Comparison of ENCODE assay signal across 8 mouse cellular contexts in genomic region chr5:139826357-139827055, GRCm38 (mm10). TPM values are rescaled to one million over a fixed set of nuclear protein-coding genes. Genes with fewer than 3 reads are reported as not detected.
DNase-seq lines count a peak whose midpoint lies in the region; ATAC-seq lines count a peak whose summit lies in the region.

TSS of gene Gm26938 (minus strand) at chr5:139826407.
TSS of gene Psmg3 (minus strand) at chr5:139826885.

- no peaks in the 10 kb centered on the region for H3K27me3 ChIP-seq in hindbrain, embryonic 14.5 days (ENCODE audit: control insufficient read depth, insufficient read depth, low read length)

- H3K9me3 ChIP-seq in hindbrain, embryonic 14.5 days (ENCODE audit: control insufficient read depth, low read length), result no peaks in the 10 kb centered on the region

- H3K4me1 ChIP-seq in hindbrain, embryonic 14.5 days (replicated peaks; ENCODE audit: control insufficient read depth, insufficient read depth, low read length), result peaks cover 14% of the 10 kb centered on the region

- peak within 1 kb of the TSS; percentile 89 for H3K9ac ChIP-seq in hindbrain, embryonic 14.5 days

- peak within 1 kb of the TSS; percentile 97 for H3K4me2 ChIP-seq in hindbrain, embryonic 14.5 days (replicated peaks)

- peak; percentile 82; the same call in 1 of the 2 replicates for ATAC-seq in hindbrain, embryonic 14.5 days (ENCODE audit: low FRiP score)

- under 1% methylated on average over 43 of the region's 43 CpGs for WGBS in hindbrain, embryonic 14.5 days

- peak within 1 kb of the TSS; percentile 80 for H3K27ac ChIP-seq in hindbrain, embryonic 14.5 days

- peak; percentile 86 for DNase-seq in T-cell, adult 2 months (ENCODE audit: low spot score)
- peak; percentile 92 to 97 for DNase-seq in cerebellum, postnatal 25 days
- DNase-seq in frontal cortex, postnatal 25 days (ENCODE audit: low spot score in 2 of 2), result peak; percentile 89 to 91
- peak; percentile 92 for DNase-seq in hindbrain, embryonic 14.5 days (ENCODE audit: low spot score)
- peak; percentile 89 for DNase-seq in layer of hippocampus, postnatal 36 days
- DNase-seq in lung, postnatal 25 days (ENCODE audit: low spot score), result peak; percentile 87
- DNase-seq in retina, adult 2 months (ENCODE audit: low read depth, low spot score), result peak; percentile 86
- peak; percentile 90 for DNase-seq in thymus, postnatal 25 days

- peaks cover 23% of the 10 kb centered on the region for H3K36me3 ChIP-seq in hindbrain, embryonic 14.5 days (replicated peaks; ENCODE audit: control insufficient read depth, insufficient read depth)

- peak within 1 kb of the TSS; percentile 86 for H3K4me3 ChIP-seq in hindbrain, embryonic 14.5 days (replicated peaks; ENCODE audit: low read length)

RNA-seq across cellular contexts. Expression of gene Gm26938, which starts in this region (rescaled TPM):
- 0.29 and 0.31 TPM in 2 replicates for polyA plus RNA-seq in hindbrain, embryonic 14.5 days (2014; fragmentation: Nextera tagmentation; extraction: Ambion mirVana)
- not detected for total RNA-seq in layer of hippocampus, postnatal 36 days (2021)

RNA-seq across cellular contexts. Expression of gene Psmg3, which starts in this region (rescaled TPM):
- polyA plus RNA-seq in hindbrain, embryonic 14.5 days (2014; fragmentation: Nextera tagmentation; extraction: Ambion mirVana), result 63.6 and 67.5 TPM in 2 replicates
- total RNA-seq in layer of hippocampus, postnatal 36 days (2021), result 10 to 100 TPM; 18.4 to 19.9 TPM

Comparison
In these comparisons a context has a peak if more than half of its experiments do, and no peak if none do; other contexts are left out.
1. Peak in every context shown above with its lines: DNase-seq, ATAC-seq, H3K4me3 ChIP-seq and H3K27ac ChIP-seq.